Mouse (Mus musculus): ENCODE measurements around the gene Atp6v0a1. TPM values are rescaled to one million over a fixed set of nuclear protein-coding genes. Genes with fewer than 3 reads are reported as not detected.

Atp6v0a1 gene
- polyA plus RNA-seq, 1 experiment from 2014 or later = 172 TPM

DNA sequence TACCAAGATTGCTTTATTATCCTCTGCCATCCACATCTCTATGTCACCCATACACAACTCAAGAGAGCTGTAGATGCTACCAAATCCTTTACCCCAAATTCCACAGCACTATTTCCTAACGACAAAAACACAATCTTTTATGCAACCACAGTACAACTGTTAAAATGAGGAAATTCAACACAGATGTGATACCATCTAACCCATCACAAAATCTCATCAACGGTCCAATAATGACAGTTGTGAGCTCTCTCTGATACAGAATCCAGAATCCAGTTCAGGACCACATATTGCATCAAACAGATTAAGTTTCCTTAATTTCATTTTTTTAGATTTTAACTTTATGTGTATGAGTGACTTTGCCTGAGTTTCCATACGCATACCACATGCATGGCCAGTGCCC is 20.6 kb upstream of the Atp6v0a1 start:
- ATAC-seq = no peak
- Histone ChIP-seq H3K4me1 (ENCODE audit: control insufficient read depth, insufficient read depth, low read length) (no peaks in the 10 kb centered on the region), H3K36me3 (ENCODE audit: control insufficient read depth, insufficient read depth, low read length) (no peaks in the 10 kb centered on the region), H3K4me3 (ENCODE audit: low read depth, low read length) (no peak overlapping the region), H3K27ac (ENCODE audit: low read length) (no peak overlapping the region), H3K9me3 (replicated peaks; ENCODE audit: control insufficient read depth, low read length, poor library complexity, severe bottlenecking) (no peaks in the 10 kb centered on the region), H3K9ac (ENCODE audit: low read depth, low read length) (no peak overlapping the region), H3K27me3 (ENCODE audit: control insufficient read depth, insufficient read depth, low read depth, low read length) (no peaks in the 10 kb centered on the region), H3K4me2 (ENCODE audit: low read length) (no peak overlapping the region)
- 87% methylated on average over 3 of the region's 3 CpGs for WGBS

- ATAC-seq = no peak
- H3K4me1 ChIP-seq (ENCODE audit: control insufficient read depth, insufficient read depth, low read length) = no peaks in the 10 kb centered on the region
- no peak overlapping the region for H3K4me3 ChIP-seq (ENCODE audit: low read depth, low read length)
- no peaks in the 10 kb centered on the region for H3K9me3 ChIP-seq (replicated peaks; ENCODE audit: control insufficient read depth, low read length, poor library complexity, severe bottlenecking)
- 62% methylated on average over 2 of the region's 2 CpGs for WGBS
- no peak overlapping the region for H3K4me2 ChIP-seq (ENCODE audit: low read length)
- H3K27me3 ChIP-seq (ENCODE audit: control insufficient read depth, insufficient read depth, low read depth, low read length) = no peaks in the 10 kb centered on the region
- no peak overlapping the region for H3K27ac ChIP-seq (ENCODE audit: low read length)
- no peak overlapping the region for H3K9ac ChIP-seq (ENCODE audit: low read depth, low read length)
- H3K36me3 ChIP-seq (ENCODE audit: control insufficient read depth, insufficient read depth, low read length) = no peaks in the 10 kb centered on the region
Measured at GRCm38 (mm10) chr11:100989666-100990065, 19.6 kb upstream of the Atp6v0a1 start.

DNA sequence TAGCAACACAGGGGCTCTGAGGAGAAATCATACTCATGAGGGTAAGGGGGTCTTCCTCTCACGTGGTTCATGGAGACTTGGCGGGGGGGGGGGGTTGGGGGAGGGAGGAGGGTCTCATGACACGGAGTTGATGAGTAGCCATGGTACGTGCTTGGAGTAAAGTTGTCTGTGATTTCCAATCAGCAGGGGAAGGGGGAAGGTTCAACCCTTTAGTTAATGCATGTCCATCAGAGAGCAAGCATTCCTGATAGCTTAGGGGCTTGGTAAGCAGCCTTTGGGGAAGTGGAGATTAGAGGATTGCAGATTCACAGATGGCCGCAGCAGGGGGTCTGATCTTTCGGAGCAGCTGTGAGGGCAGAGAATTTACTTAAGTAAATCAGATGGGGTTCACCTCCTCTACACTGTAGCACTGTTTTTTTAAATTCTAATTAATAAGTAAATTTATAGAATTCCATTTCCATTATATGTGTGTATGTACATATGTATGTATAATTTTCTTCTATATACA is 18.2 kb upstream of the Atp6v0a1 start:
- Histone ChIP-seq H3K27ac (ENCODE audit: low read length) (no peak overlapping the region), H3K9ac (ENCODE audit: low read depth, low read length) (no peak overlapping the region), H3K4me1 (ENCODE audit: control insufficient read depth, insufficient read depth, low read length) (no peaks in the 10 kb centered on the region), H3K4me3 (ENCODE audit: low read depth, low read length) (no peak overlapping the region), H3K9me3 (replicated peaks; ENCODE audit: control insufficient read depth, low read length, poor library complexity, severe bottlenecking) (no peaks in the 10 kb centered on the region), H3K36me3 (ENCODE audit: control insufficient read depth, insufficient read depth, low read length) (no peaks in the 10 kb centered on the region), H3K4me2 (ENCODE audit: low read length) (no peak overlapping the region), H3K27me3 (ENCODE audit: control insufficient read depth, insufficient read depth, low read depth, low read length) (no peaks in the 10 kb centered on the region; the same call in 1 of the 2 replicates)
- WGBS = 15% methylated on average over 6 of the region's 6 CpGs
- no peak for ATAC-seq

DNA sequence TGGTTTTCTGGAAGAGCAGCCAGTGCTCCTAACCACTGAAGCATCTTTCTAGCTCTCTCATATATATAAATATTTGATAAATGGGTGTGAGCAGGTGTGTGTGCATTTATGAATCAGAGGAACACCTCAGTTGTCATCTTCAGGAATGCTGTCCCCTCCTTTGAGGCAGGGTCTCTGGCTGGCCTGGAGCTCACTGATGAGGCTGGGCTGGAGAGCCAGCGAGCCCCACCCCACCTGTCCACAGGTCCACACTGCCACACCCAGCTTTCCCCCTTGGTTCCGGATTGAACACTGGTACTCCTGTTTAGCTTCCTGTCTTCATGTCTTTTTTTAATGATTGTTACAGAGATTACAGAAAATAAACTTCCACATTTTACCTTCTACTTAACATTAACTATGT is 15.8 kb upstream of the Atp6v0a1 start:
- Histone ChIP-seq H3K9me3 (replicated peaks; ENCODE audit: control insufficient read depth, low read length, poor library complexity, severe bottlenecking) (no peaks in the 10 kb centered on the region), H3K4me3 (ENCODE audit: low read depth, low read length) (no peak overlapping the region), H3K36me3 (ENCODE audit: control insufficient read depth, insufficient read depth, low read length) (no peaks in the 10 kb centered on the region), H3K9ac (ENCODE audit: low read depth, low read length) (no peak overlapping the region), H3K27ac (ENCODE audit: low read length) (no peak overlapping the region), H3K27me3 (ENCODE audit: control insufficient read depth, insufficient read depth, low read depth, low read length) (no peaks in the 10 kb centered on the region; the same call in 1 of the 2 replicates), H3K4me2 (ENCODE audit: low read length) (no peak overlapping the region), H3K4me1 (ENCODE audit: control insufficient read depth, insufficient read depth, low read length) (no peaks in the 10 kb centered on the region)
- WGBS = 88% methylated on average over 2 of the region's 2 CpGs
- ATAC-seq = no peak

DNA sequence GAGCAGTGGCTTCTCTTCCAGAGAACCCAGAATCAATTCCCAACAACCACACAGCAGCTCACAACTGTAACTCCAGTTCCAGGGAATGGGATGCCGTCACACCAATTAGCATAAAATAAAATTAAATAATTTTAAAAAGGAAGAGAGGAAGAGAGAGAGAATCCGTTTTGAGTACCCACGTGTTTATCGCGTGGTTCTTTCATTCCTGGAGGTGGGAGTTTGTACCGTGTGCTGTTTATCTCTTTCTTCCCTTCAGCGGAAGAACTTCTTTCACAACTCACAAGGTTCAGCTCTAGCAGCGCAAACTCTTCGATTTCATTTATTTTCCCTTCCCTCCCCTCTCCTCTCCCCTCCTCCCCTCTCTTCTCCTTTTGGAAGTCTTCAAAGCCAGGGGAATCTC is 15.0 kb upstream of the Atp6v0a1 start:
- H3K4me2 ChIP-seq (ENCODE audit: low read length) = no peak overlapping the region
- H3K27ac ChIP-seq (ENCODE audit: low read length) = no peak overlapping the region
- no peaks in the 10 kb centered on the region for H3K4me1 ChIP-seq (ENCODE audit: control insufficient read depth, insufficient read depth, low read length)
- no peak for ATAC-seq
- no peaks in the 10 kb centered on the region for H3K9me3 ChIP-seq (replicated peaks; ENCODE audit: control insufficient read depth, low read length, poor library complexity, severe bottlenecking)
- H3K9ac ChIP-seq (ENCODE audit: low read depth, low read length) = no peak overlapping the region
- no peaks in the 10 kb centered on the region for H3K36me3 ChIP-seq (ENCODE audit: control insufficient read depth, insufficient read depth, low read length)
- WGBS = 67% methylated on average over 9 of the region's 9 CpGs
- no peak overlapping the region for H3K4me3 ChIP-seq (ENCODE audit: low read depth, low read length)
- H3K27me3 ChIP-seq (ENCODE audit: control insufficient read depth, insufficient read depth, low read depth, low read length) = no peaks in the 10 kb centered on the region; the same call in 1 of the 2 replicates

DNA sequence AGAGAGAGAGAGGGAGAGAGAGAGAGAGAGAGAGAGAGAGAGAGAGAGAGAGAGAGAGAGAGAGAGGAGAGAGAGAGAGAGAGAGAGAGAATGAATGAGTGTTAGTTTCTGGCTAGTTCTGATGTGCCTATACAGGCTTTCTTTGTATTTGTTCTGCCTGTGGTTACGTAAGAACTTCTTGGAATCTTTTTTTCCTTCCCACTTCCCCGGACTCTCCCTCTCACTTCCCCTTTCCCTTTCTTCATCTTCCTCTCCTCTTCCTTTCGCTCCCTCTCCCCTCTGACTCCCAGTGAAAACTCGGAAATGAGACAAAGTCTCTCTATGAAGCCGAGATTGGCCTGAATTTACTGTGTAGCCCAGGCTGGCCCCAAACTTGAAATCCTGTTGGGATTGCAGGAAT is 14.6 kb upstream of the Atp6v0a1 start:
- no peaks in the 10 kb centered on the region for H3K4me1 ChIP-seq (ENCODE audit: control insufficient read depth, insufficient read depth, low read length)
- no peaks in the 10 kb centered on the region for H3K9me3 ChIP-seq (replicated peaks; ENCODE audit: control insufficient read depth, low read length, poor library complexity, severe bottlenecking)
- H3K27ac ChIP-seq (ENCODE audit: low read length) = no peak overlapping the region
- no peaks in the 10 kb centered on the region for H3K36me3 ChIP-seq (ENCODE audit: control insufficient read depth, insufficient read depth, low read length)
- no peak for ATAC-seq
- no peak overlapping the region for H3K4me3 ChIP-seq (ENCODE audit: low read depth, low read length)
- H3K9ac ChIP-seq (ENCODE audit: low read depth, low read length) = no peak overlapping the region
- 81% methylated on average over 5 of the region's 5 CpGs for WGBS
- H3K4me2 ChIP-seq (ENCODE audit: low read length) = no peak overlapping the region
- no peaks in the 10 kb centered on the region; the same call in 1 of the 2 replicates for H3K27me3 ChIP-seq (ENCODE audit: control insufficient read depth, insufficient read depth, low read depth, low read length)

DNA sequence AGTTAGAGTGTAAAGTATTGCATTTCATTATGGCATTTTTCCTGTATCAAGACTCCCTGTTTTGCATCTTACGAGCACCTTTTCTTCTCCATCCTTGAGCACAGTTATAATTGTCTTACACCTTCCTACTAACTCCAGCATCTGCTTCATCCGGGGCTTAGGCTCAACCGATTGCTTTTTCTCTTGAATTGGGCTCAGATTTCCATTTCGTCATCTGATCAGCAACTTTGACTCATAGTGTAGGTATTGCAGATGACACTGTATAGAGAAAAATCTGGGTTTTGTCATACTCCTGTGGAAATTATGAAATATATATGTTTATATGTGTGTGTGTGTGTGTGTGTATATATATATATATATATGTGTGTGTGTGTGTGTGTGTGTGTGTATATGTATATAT is 12.8 kb upstream of the Atp6v0a1 start:
- Histone ChIP-seq H3K36me3 (ENCODE audit: control insufficient read depth, insufficient read depth, low read length) (no peaks in the 10 kb centered on the region), H3K9me3 (replicated peaks; ENCODE audit: control insufficient read depth, low read length, poor library complexity, severe bottlenecking) (no peaks in the 10 kb centered on the region), H3K27me3 (ENCODE audit: control insufficient read depth, insufficient read depth, low read depth, low read length) (peaks cover 6% of the 10 kb centered on the region; the same call in 1 of the 2 replicates), H3K27ac (ENCODE audit: low read length) (no peak overlapping the region), H3K4me2 (ENCODE audit: low read length) (no peak overlapping the region), H3K9ac (ENCODE audit: low read depth, low read length) (no peak overlapping the region), H3K4me1 (ENCODE audit: control insufficient read depth, insufficient read depth, low read length) (no peaks in the 10 kb centered on the region), H3K4me3 (ENCODE audit: low read depth, low read length) (no peak overlapping the region)
- 90% methylated on average over 4 of the region's 4 CpGs for WGBS
- no peak for ATAC-seq

- Histone ChIP-seq H3K4me2 (ENCODE audit: low read length) (no peak overlapping the region), H3K27me3 (ENCODE audit: control insufficient read depth, insufficient read depth, low read depth, low read length) (peaks cover 6% of the 10 kb centered on the region; the same call in 1 of the 2 replicates), H3K9ac (ENCODE audit: low read depth, low read length) (no peak overlapping the region), H3K4me3 (ENCODE audit: low read depth, low read length) (no peak overlapping the region), H3K4me1 (ENCODE audit: control insufficient read depth, insufficient read depth, low read length) (no peaks in the 10 kb centered on the region), H3K27ac (ENCODE audit: low read length) (no peak overlapping the region), H3K36me3 (ENCODE audit: control insufficient read depth, insufficient read depth, low read length) (no peaks in the 10 kb centered on the region), H3K9me3 (replicated peaks; ENCODE audit: control insufficient read depth, low read length, poor library complexity, severe bottlenecking) (no peaks in the 10 kb centered on the region)
- 90% methylated on average over 2 of the region's 2 CpGs for WGBS
- ATAC-seq = no peak
Measured at GRCm38 (mm10) chr11:100998836-100999235, 10.4 kb upstream of the Atp6v0a1 start.

DNA sequence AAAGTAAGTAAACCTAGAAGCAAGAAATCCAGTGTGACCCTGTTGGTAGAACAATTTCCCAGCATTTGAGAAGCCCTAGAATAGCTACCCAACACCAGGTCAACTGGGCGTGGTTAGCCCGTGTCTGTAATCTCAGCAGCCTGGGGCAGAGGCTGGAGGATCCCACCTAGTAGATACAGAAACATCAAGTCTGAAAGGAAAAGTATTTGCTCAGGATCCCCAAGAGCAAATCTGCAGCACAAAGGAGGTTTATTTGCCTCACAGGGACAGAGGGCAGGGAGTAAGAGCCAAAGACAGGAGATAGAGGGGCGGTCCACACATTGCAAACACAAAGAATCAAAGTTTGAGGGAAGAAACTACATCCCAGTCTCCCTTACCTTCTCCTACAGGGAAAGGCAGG is 10.0 kb upstream of the Atp6v0a1 start:
- H3K9me3 ChIP-seq (replicated peaks; ENCODE audit: control insufficient read depth, low read length, poor library complexity, severe bottlenecking) = no peaks in the 10 kb centered on the region
- ATAC-seq = no peak
- H3K36me3 ChIP-seq (ENCODE audit: control insufficient read depth, insufficient read depth, low read length) = no peaks in the 10 kb centered on the region
- no peaks in the 10 kb centered on the region for H3K4me1 ChIP-seq (ENCODE audit: control insufficient read depth, insufficient read depth, low read length)
- WGBS = 58% methylated on average over 3 of the region's 3 CpGs
- no peak overlapping the region for H3K27ac ChIP-seq (ENCODE audit: low read length)
- H3K4me2 ChIP-seq (ENCODE audit: low read length) = no peak overlapping the region
- H3K27me3 ChIP-seq (ENCODE audit: control insufficient read depth, insufficient read depth, low read depth, low read length) = peaks cover 6% of the 10 kb centered on the region; the same call in 1 of the 2 replicates
- H3K9ac ChIP-seq (ENCODE audit: low read depth, low read length) = no peak overlapping the region
- H3K4me3 ChIP-seq (ENCODE audit: low read depth, low read length) = no peak overlapping the region

Measured in midbrain, embryonic 16.5 days (tissue).